Mouse (Mus musculus) ES-E14 (cell line): ENCODE data around the gene Scaf11. TPM values are rescaled to one million over a fixed set of nuclear protein-coding genes. Genes with fewer than 3 reads are reported as not detected.

Experiments used
- DNase-seq: peaks from one replicate; pipeline ENCODE4 v3.0.0-alpha.2; 2013; ENCODE audit warnings: low read depth, low spot score
- H3K27ac ChIP-seq: 2 replicates; pipeline ENCODE4 v1.5.1; 2012; ENCODE audit warnings: low read depth, mild to moderate bottlenecking, low read length, moderate library complexity, mixed read lengths; ENCODE audit not compliant: poor library complexity, insufficient read depth, severe bottlenecking
- H3K36me3 ChIP-seq: 2 replicates; pipeline ENCODE4 v1.6.1; 2012; ENCODE audit warnings: mild to moderate bottlenecking, low read length, moderate library complexity, mixed read lengths; ENCODE audit not compliant: control insufficient read depth, poor library complexity, insufficient read depth, severe bottlenecking
- H3K4me1 ChIP-seq, 2 experiments: fragments of 150-350 bp in 1 of 2; sonication (generic) in 1 of 2; 2 replicates each; pipeline ENCODE4 v1.6.1; 2012; ENCODE audit warnings: low read length in 2 of 2, mild to moderate bottlenecking in 1 of 2, mixed read lengths in 1 of 2; ENCODE audit not compliant: control insufficient read depth in 2 of 2, insufficient read depth in 2 of 2, poor library complexity in 1 of 2
- H3K4me3 ChIP-seq, 2 experiments: fragments of 150-350 bp in 1 of 2; sonication (generic) in 1 of 2; 2 replicates each; pipeline ENCODE4 v1.5.1; 2012; ENCODE audit warnings: low read length in 2 of 2, low read depth in 1 of 2, mild to moderate bottlenecking in 1 of 2, mixed read lengths in 1 of 2; ENCODE audit not compliant: insufficient read depth in 1 of 2, poor library complexity in 1 of 2, severe bottlenecking in 1 of 2
- H3K9ac ChIP-seq: 2 replicates; pipeline ENCODE4 v1.6.1; 2012; ENCODE audit warnings: low read depth, mild to moderate bottlenecking, low read length, mixed read lengths; ENCODE audit not compliant: poor library complexity, insufficient read depth, severe bottlenecking
- H3K9me3 ChIP-seq: fragments of 150-350 bp; sonication (generic); 2 replicates; pipeline ENCODE4 v1.6.1; 2012; ENCODE audit warnings: low read depth, mild to moderate bottlenecking, low read length; ENCODE audit not compliant: control insufficient read depth, insufficient read depth
- CHD2 ChIP-seq: IDR thresholded peaks from 2 replicates; pipeline ENCODE4 v1.6.1; 2014; ENCODE audit warnings: mild to moderate bottlenecking, low read depth, low read length, inconsistent platforms
- HCFC1 ChIP-seq: IDR thresholded peaks from 2 replicates; pipeline ENCODE4 v1.6.1; 2012; ENCODE audit warnings: low read length, inconsistent platforms, borderline replicate concordance; ENCODE audit not compliant: insufficient read depth
- MAFK ChIP-seq: IDR thresholded peaks from 2 replicates; pipeline ENCODE4 v1.6.1; 2014; ENCODE audit warnings: mild to moderate bottlenecking, low read depth, low read length, inconsistent platforms; ENCODE audit not compliant: insufficient read depth
- ZC3H11A ChIP-seq: IDR thresholded peaks from 2 replicates; pipeline ENCODE4 v1.6.1; 2012; ENCODE audit warnings: low read depth, mild to moderate bottlenecking, inconsistent platforms, low read length, borderline replicate concordance
- ZNF384 ChIP-seq: IDR thresholded peaks from 2 replicates; pipeline ENCODE4 v1.6.1; 2012; ENCODE audit warnings: low read depth, low read length, inconsistent platforms
- in situ Hi-C, 2 experiments: fragments of 600-800 bp; cut with MboI; formaldehyde crosslinking; loops; one replicate each; pipeline ENCODE4 v1.15.1; 2025; ENCODE audit warnings: low sequenced_read_pairs in 2 of 2, inconsistent platforms in 1 of 2; ENCODE audit not compliant: unreplicated experiment in 2 of 2
- total RNA-seq: library from RNA; depleted of rRNA; stranded (reverse); fragments of 300-350 nt; gene quantifications from 2 replicates; pipeline ENCODE4 v1.2.3, GENCODE M21; 2012

Gene Scaf11
- total RNA-seq, 1 experiment: 92.7 TPM

DNA sequence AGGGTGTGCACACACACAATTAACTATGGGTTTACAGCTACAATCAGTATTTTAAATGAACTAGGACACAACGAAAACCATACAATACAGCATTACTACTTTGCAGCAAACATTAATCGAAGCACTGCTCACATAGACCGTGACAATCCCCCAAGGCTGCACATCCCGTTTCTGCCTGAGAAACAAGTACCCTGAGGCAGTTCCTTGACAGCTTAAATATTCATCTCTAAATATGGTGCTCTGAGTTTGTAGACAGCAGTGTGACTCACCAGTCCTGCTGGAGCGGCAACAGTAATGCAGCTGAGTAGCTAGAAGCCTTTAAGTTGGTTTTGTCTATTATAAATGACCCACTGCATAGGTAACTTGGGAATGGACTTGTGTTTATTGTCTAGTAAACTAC lies 55.1 kb downstream of the Scaf11 start:
- Histone ChIP-seq H3K4me3 (no peak overlapping the region), H3K4me1 (no peaks in the 10 kb centered on the region), H3K9ac (no peak overlapping the region), H3K36me3 (no peaks in the 10 kb centered on the region; the same call in 1 of the 2 replicates), H3K9me3 (no peaks in the 10 kb centered on the region), H3K27ac (no peak overlapping the region)
- TF ChIP-seq ZC3H11A: no peak
- no peak for TF ChIP-seq ZNF384
- no peak for TF ChIP-seq HCFC1
- no peak for TF ChIP-seq MAFK
- TF ChIP-seq CHD2: no peak
- in situ Hi-C loops: no loop called here
- no peak for DNase-seq

- no peak for TF ChIP-seq ZC3H11A
- no peak for TF ChIP-seq CHD2
- TF ChIP-seq MAFK: no peak
- TF ChIP-seq HCFC1: no peak
- no peak for TF ChIP-seq ZNF384
- Histone ChIP-seq H3K9me3 (no peaks in the 10 kb centered on the region), H3K9ac (no peak overlapping the region), H3K4me3 (no peak overlapping the region), H3K4me1 (no peaks in the 10 kb centered on the region), H3K27ac (no peak overlapping the region), H3K36me3 (peaks cover 5% of the 10 kb centered on the region)
- in situ Hi-C loops: no loop called here
- no peak for DNase-seq
Measured at GRCm38 (mm10) chr15:96398333-96398732, 62.3 kb downstream of the Scaf11 start.

GRCm38 (mm10) chr15:96396641-96397344 lies 63.9 kb downstream of the Scaf11 start:
- in situ Hi-C loops: no loop called here
- TF ChIP-seq CHD2 (no peak), ZC3H11A (no peak), ZNF384 (no peak), HCFC1 (no peak), MAFK (no peak)
- no peaks in the 10 kb centered on the region for H3K4me1 ChIP-seq
- no peak overlapping the region for H3K4me3 ChIP-seq
- H3K9me3 ChIP-seq: no peaks in the 10 kb centered on the region
- no peak overlapping the region for H3K27ac ChIP-seq
- DNase-seq: peak; percentile 38
- H3K9ac ChIP-seq: no peak overlapping the region
- peaks cover 5% of the 10 kb centered on the region; the same call in 1 of the 2 replicates for H3K36me3 ChIP-seq

DNA sequence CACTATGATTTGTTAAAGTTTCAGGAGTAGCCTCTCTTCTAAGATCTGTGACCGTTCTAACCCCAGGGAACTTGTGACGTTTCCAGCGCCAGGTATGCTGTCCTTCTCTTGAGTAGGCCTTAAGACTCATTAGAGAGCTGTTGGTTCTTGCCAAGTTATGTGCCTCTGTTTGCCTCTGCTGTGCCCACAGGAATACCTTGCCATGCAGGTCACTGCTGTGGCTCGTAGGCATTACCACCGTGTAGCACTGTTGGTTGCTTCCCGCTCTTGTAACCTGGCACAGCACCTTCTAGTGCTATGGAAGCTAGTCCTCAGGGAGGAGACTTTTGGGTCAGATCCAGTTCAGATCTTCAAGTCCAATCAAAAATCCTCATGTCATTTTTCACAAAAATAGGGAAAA lies 65.6 kb downstream of the Scaf11 start:
- no peak overlapping the region for H3K9ac ChIP-seq
- H3K9me3 ChIP-seq: no peaks in the 10 kb centered on the region
- no peak for DNase-seq
- no peak overlapping the region for H3K27ac ChIP-seq
- H3K4me1 ChIP-seq: no peaks in the 10 kb centered on the region
- no peak for TF ChIP-seq HCFC1
- no peak for TF ChIP-seq MAFK
- no peak overlapping the region for H3K4me3 ChIP-seq
- in situ Hi-C loops: no loop called here
- H3K36me3 ChIP-seq: peaks cover 7% of the 10 kb centered on the region; the same call in 1 of the 2 replicates

DNA sequence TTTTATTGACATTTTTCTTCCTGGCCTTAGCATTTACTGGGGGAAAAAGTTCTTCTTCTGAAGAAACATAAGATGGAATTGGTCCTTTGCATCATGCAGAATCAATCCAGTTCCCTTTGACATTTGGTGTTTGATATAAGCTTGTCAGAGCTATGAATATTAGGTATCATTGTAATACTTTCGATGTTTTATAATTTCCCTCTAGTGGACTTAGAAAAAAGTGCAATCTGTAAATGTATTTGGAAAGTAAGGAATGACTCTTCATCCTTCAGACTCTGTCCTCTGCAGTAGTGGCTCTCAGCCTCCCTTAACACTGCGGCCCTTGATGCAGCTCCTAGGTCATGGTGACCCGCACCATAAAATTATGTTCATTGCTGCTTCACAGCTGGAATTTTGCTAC lies 67.8 kb downstream of the Scaf11 start:
- Histone ChIP-seq H3K4me3 (no peak overlapping the region), H3K36me3 (peaks cover 5% of the 10 kb centered on the region; the same call in 1 of the 2 replicates), H3K27ac (no peak overlapping the region), H3K4me1 (no peaks in the 10 kb centered on the region), H3K9ac (no peak overlapping the region), H3K9me3 (no peaks in the 10 kb centered on the region)
- DNase-seq: no peak
- in situ Hi-C loops: no loop called here
- TF ChIP-seq MAFK: no peak
- no peak for TF ChIP-seq HCFC1
- no peak for TF ChIP-seq CHD2
- 0 out of 2 replicates have a peak, but pooled peaks have one; percentile 17 for TF ChIP-seq ZNF384
- TF ChIP-seq ZC3H11A: no peak
